Mouse (Mus musculus) hindbrain, embryonic 11.5 days (tissue): ENCODE measurements around the gene Hoxa9. TPM values are rescaled to one million over a fixed set of nuclear protein-coding genes. Genes with fewer than 3 reads are reported as not detected.

Experiments used
- ATAC-seq: fragments of 200-750 bp; cut with Nextera tagmentation; 2 replicates; pipeline ENCODE4 v1.8.0; 2017; ENCODE audit warnings: mild to moderate bottlenecking, moderate TSS enrichment, moderate library complexity; ENCODE audit not compliant: low FRiP score
- DNase-seq: peaks from one replicate; pipeline ENCODE4 v3.0.0-alpha.2; 2015; ENCODE audit warnings: low spot score
- H3K27ac ChIP-seq: fragments of 300-500 bp; sonication (generic); 2 replicates; pipeline ENCODE4 v1.5.1; 2014; ENCODE audit warnings: mild to moderate bottlenecking, low read depth, low read length
- H3K27me3 ChIP-seq: fragments of 300-500 bp; sonication (generic); 2 replicates; pipeline ENCODE4 v1.6.1; 2014; ENCODE audit warnings: mild to moderate bottlenecking, low read length, moderate library complexity, mixed read lengths; ENCODE audit not compliant: control insufficient read depth, insufficient read depth
- H3K36me3 ChIP-seq: fragments of 300-500 bp; sonication (generic); 2 replicates; pipeline ENCODE4 v1.6.1; 2014; ENCODE audit warnings: mild to moderate bottlenecking, low read length, moderate library complexity, mixed read lengths; ENCODE audit not compliant: control insufficient read depth, insufficient read depth
- H3K4me1 ChIP-seq: fragments of 300-500 bp; sonication (generic); replicated peaks from 2 replicates; pipeline ENCODE4 v1.6.1; 2014; ENCODE audit warnings: low read length, mixed read lengths; ENCODE audit not compliant: control insufficient read depth, insufficient read depth
- H3K4me2 ChIP-seq: fragments of 300-500 bp; sonication (generic); replicated peaks from 2 replicates; pipeline ENCODE4 v1.6.1; 2014; ENCODE audit warnings: mild to moderate bottlenecking, low read depth, low read length
- H3K4me3 ChIP-seq: fragments of 300-500 bp; sonication (generic); 2 replicates; pipeline ENCODE4 v1.5.1; 2014; ENCODE audit warnings: low read depth, low read length
- H3K9ac ChIP-seq: fragments of 300-500 bp; sonication (generic); 2 replicates; pipeline ENCODE4 v1.6.1; 2014; ENCODE audit warnings: low read depth, low read length
- H3K9me3 ChIP-seq: fragments of 300-500 bp; sonication (generic); 2 replicates; pipeline ENCODE4 v1.6.1; 2016; ENCODE audit warnings: low read length; ENCODE audit not compliant: control insufficient read depth
- WGBS: fragments of 180-500 bp; shearing (Covaris S2); extraction: QIAGEN DNeasy Blood & Tissue Kit; methylation state at CpG from one replicate; pipeline ENCODE4 v1.1.7; 2014; 5-methylcytosine and 5-hydroxymethylcytosine counted together
- polyA plus RNA-seq: library from polyadenylated mRNA; unstranded; fragments of >200 nt; fragmentation: Nextera tagmentation; extraction: Ambion mirVana; gene quantifications from 2 replicates; pipeline ENCODE4 v1.2.1, GENCODE M21; 2014

The Hoxa9 gene
- polyA plus RNA-seq, 1 experiment from 2014 or later, result 0.25 TPM

DNA sequence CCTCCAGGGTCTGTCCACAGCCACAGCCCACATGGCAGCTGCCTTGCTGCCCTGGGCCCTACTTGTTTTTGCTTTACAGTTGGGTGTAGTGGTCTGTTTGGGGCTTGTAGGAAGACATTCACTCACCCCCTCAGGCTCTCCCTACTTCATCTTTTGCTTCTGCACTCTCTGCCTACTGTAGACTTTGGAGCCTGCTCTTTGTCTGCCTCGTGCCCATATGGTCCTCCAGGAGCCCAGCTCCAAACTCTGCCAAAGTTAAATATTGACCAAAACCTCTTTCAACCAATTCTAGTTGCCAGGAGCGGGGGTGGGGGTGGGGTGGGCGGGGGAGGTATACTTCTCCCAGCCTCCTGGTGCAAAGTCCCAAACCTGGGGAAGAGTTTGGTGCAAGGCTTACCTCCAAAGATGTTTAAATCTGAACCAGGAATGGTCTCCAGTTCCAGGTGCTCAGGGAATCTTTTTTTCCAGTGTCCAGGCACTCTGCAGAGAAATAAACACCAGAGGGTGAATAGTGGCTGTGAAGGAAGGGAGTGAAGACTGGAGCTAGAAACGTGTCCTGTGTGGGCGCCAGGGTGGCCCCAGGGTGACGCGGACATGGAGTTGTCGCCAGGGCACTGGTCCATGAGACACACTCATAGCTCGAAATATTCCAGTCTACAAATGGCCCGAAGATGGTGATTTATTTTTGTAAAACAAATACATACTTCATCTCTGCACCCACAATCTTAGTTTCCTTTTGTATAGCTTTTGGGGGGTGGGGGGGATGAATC, 47.4 kb downstream of the Hoxa9 start:
- ATAC-seq (no peak), DNase-seq (no peak)
- Histone ChIP-seq H3K4me2 (peak overlapping the region; percentile 40), H3K9ac (peak overlapping the region; percentile 37; the same call in 1 of the 2 replicates), H3K4me1 (peaks cover 2% of the 10 kb centered on the region; the same call in 1 of the 2 replicates), H3K27ac (peak overlapping the region; percentile 84), H3K27me3 (peaks cover 85% of the 10 kb centered on the region), H3K36me3 (no peaks in the 10 kb centered on the region), H3K4me3 (no peak overlapping the region), H3K9me3 (no peaks in the 10 kb centered on the region)
- WGBS, result 13% methylated on average over 10 of the region's 10 CpGs

DNA sequence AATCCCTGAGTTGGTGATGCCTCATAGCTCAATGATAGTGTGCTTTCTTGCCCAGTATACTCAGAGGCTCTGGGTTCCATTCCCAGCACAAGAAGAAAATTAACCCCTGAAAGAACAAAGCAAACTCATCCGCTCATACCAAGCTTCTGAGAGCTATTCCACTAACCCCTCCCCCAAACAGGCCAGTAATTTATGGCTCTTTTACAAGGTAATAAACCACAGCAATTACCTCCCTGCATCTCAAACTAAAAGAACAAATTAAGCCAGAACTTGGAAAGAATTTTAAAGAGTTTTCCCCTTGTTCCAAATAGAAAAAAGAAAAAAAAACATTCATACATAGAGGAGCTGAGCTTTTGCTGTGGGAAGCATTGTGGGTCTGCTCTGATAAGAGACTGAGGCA, 48.1 kb downstream of the Hoxa9 start:
- DNase-seq (no peak), ATAC-seq (no peak)
- Histone ChIP-seq H3K9ac (no peak overlapping the region; the same call in 1 of the 2 replicates), H3K9me3 (no peaks in the 10 kb centered on the region), H3K27ac (peak overlapping the region; percentile 84), H3K27me3 (peaks cover 85% of the 10 kb centered on the region), H3K36me3 (no peaks in the 10 kb centered on the region), H3K4me2 (peak overlapping the region; percentile 40; the same call in 1 of the 2 replicates), H3K4me3 (no peak overlapping the region), H3K4me1 (peaks cover 2% of the 10 kb centered on the region; the same call in 1 of the 2 replicates)
- 17% methylated on average over 1 of the region's 1 CpGs for WGBS

DNA sequence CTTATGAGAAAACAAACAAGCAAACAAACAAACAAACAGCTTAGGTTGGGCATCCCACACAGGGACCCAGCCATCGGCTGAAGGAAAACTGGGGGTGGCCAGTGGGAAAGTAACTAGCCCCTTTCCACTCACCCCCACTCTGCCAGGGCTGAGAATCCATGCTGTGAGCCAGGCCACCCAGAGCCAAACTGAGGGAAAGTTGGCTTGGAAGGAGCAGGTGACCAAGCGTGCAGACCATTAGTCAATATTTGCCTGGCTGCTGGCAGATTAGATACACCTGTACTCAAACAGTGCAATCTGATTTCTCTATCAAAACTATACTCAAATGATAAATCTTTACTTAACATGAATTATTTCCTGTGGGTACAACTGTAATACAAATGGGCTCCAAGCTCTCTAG, 48.9 kb downstream of the Hoxa9 start:
- H3K4me1 ChIP-seq, result peaks cover 2% of the 10 kb centered on the region; the same call in 1 of the 2 replicates

DNA sequence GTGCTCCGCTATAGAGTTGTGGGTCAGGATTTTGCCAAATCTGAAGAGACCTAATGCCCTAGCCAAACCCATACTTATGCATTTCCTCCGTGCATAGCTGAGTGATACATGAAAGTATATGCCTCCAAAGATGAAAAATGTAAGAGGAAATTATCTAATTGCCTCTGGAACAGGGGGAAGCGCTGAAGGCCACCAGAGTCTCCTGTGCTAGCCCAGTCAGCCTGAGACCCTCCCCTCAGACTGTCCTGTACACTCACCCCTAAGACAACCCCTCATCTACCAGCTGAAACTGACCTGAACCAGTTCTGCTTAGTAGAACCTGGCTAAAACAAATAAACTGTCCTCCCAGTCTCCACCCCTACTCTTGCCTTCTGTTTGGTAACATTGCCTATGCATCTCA, 50.2 kb downstream of the Hoxa9 start:
- DNase-seq (no peak), ATAC-seq (no peak)
- Histone ChIP-seq H3K27ac (peak overlapping the region; percentile 99), H3K9ac (peak overlapping the region; percentile 97), H3K4me3 (peak overlapping the region; percentile 76), H3K4me1 (peaks cover 2% of the 10 kb centered on the region; the same call in 1 of the 2 replicates), H3K36me3 (no peaks in the 10 kb centered on the region), H3K4me2 (peak overlapping the region; percentile 55), H3K9me3 (no peaks in the 10 kb centered on the region), H3K27me3 (peaks cover 77% of the 10 kb centered on the region)
- 11% methylated on average over 3 of the region's 3 CpGs for WGBS

More for the DNA sequence above, 48.9 kb downstream of the Hoxa9 start:
- no peak for DNase-seq
- peak overlapping the region; percentile 55; the same call in 1 of the 2 replicates for H3K4me2 ChIP-seq
- WGBS, result 30% methylated on average over 2 of the region's 2 CpGs
- H3K4me3 ChIP-seq, result peak overlapping the region; percentile 10; the same call in 1 of the 2 replicates
- H3K27ac ChIP-seq, result 0 out of 2 replicates have a peak overlapping the region, but pooled peaks have one; percentile 7
- ATAC-seq, result no peak
- no peak overlapping the region for H3K9ac ChIP-seq
- peaks cover 87% of the 10 kb centered on the region for H3K27me3 ChIP-seq
- no peaks in the 10 kb centered on the region for H3K9me3 ChIP-seq
- H3K36me3 ChIP-seq, result no peaks in the 10 kb centered on the region

DNA sequence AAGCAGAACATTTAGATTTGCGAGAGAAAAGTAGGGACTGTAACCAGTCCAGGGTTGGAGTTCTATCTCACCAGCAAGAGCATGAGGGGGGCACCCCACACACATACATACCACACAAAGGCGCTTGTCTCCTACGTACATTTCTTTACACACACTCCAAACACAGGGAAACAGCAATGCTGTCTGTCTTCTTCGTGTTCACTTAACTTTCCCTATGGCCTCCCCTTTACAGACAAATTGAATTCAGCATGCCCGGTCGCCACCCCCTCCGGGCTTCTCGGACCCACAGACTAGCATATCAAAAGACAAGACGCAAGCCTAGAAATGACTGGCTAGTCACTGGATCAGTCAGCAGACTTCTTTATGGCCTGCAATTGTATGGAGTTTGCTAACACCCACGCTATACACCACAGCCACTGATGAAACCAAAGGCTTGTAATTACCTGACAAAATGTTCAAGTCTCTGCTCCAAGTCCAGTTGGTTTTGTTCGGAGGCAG, 50.6 kb downstream of the Hoxa9 start:
- Histone ChIP-seq H3K4me1 (peaks cover 2% of the 10 kb centered on the region; the same call in 1 of the 2 replicates), H3K27me3 (peaks cover 78% of the 10 kb centered on the region), H3K36me3 (no peaks in the 10 kb centered on the region), H3K9ac (peak overlapping the region; percentile 97), H3K4me3 (peak overlapping the region; percentile 76), H3K9me3 (no peaks in the 10 kb centered on the region), H3K27ac (peak overlapping the region; percentile 99), H3K4me2 (peak overlapping the region; percentile 55)
- no peak for DNase-seq
- no peak for ATAC-seq
- WGBS, result under 1% methylated on average over 11 of the region's 11 CpGs

DNA sequence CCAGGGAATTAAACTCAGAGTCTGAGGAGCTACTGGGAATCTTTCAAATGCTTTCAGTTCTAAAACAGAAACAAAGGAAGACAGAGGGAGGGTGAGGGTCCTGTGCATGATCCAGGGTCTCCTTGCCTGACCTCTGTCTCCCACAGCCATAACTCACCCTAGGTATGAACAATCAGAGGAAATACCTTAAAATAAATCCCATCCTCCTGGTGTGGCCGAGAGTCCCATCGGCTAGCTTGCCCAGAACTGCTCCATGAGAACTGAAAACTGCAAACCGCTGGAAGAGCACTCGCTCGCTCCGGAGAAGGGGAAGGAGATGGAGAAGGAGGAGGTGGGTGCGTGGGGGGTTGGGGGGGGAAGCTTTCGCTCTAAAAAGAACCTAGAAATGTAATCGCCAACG, 51.2 kb downstream of the Hoxa9 start:
- no peak for DNase-seq
- H3K27me3 ChIP-seq, result peaks cover 80% of the 10 kb centered on the region
- no peaks in the 10 kb centered on the region for H3K9me3 ChIP-seq
- no peak for ATAC-seq
- H3K36me3 ChIP-seq, result no peaks in the 10 kb centered on the region
- peak overlapping the region; percentile 76 for H3K4me3 ChIP-seq
- H3K9ac ChIP-seq, result peak overlapping the region; percentile 97
- peak overlapping the region; percentile 55 for H3K4me2 ChIP-seq
- peaks cover 1% of the 10 kb centered on the region; the same call in 1 of the 2 replicates for H3K4me1 ChIP-seq
- peak overlapping the region; percentile 99 for H3K27ac ChIP-seq
- under 1% methylated on average over 10 of the region's 10 CpGs for WGBS

DNA sequence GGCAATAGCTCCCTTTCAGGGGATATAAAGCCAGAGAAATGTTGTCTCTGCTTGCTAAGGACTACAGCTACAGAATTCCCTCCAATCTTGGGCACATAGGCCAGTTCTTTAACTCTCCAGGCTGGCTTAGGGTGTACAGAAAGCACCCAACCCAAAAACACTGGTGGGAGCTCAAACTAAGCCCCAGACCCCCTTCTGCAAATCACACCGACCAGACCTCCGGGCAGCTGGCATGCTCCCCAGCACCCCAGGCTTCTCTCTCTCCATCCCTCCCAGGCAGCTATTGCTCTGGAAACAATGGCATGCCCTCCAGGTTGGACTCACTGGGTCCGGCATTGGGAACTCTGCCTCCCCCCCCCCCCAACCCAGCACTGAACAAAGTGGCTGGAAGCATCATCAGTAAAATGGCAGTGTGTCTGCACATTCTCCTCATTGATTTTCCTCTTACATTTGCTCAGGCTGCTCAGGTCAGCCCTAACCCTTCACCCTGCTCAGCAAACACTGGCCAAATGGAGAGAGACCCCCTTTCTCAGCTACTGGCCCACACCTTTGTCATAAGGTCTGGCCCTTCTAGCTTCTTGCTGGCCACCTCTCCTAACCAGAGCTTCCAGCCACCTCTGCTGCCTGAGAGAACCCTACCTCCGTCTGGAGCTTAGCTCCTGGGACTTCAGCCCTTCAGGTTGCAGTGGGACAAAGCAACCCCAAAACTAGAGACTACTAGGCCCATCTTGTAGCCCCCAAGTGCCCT, 51.8 kb downstream of the Hoxa9 start:
- ATAC-seq (no peak), DNase-seq (peak; percentile 58)
- 1% methylated on average over 4 of the region's 4 CpGs for WGBS
- peak overlapping the region; percentile 76 for H3K4me3 ChIP-seq
- H3K27ac ChIP-seq, result peak overlapping the region; percentile 99
- peak overlapping the region; percentile 97 for H3K9ac ChIP-seq
- H3K4me1 ChIP-seq, result no peaks in the 10 kb centered on the region
- peaks cover 74% of the 10 kb centered on the region for H3K27me3 ChIP-seq
- H3K36me3 ChIP-seq, result no peaks in the 10 kb centered on the region
- no peaks in the 10 kb centered on the region for H3K9me3 ChIP-seq
- H3K4me2 ChIP-seq, result peak overlapping the region; percentile 55

DNA sequence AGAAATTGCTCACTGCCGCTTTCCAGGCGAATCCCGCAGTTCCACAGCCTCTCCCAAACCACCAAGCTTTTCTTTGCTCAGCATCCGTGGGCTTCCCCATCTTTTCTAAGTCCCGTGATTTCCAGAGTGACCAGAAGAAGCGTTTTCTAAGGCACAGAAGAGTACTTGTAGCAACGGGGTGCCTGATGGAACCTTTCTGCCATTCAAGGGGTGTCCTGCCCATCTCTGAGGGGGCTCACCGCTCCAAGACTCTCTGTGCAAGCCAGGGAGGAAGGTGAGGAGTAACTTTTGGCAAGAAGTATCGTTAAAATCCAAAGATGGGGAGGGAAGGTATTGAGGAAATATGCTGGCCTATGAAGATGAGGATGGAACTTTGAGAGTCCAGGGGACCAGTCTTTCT, 53.1 kb downstream of the Hoxa9 start:
- H3K27me3 ChIP-seq, result peaks cover 71% of the 10 kb centered on the region
- peak overlapping the region; percentile 99 for H3K27ac ChIP-seq
- DNase-seq (peak; percentile 69), ATAC-seq (no peak)
- 0 out of 2 replicates have a peak, but pooled peaks cover 2% of the 10 kb centered on the region for H3K4me1 ChIP-seq
- peak overlapping the region; percentile 76 for H3K4me3 ChIP-seq
- H3K4me2 ChIP-seq, result peak overlapping the region; percentile 55
- H3K9me3 ChIP-seq, result no peaks in the 10 kb centered on the region
- H3K9ac ChIP-seq, result peak overlapping the region; percentile 97
- WGBS, result 0% methylated on average over 9 of the region's 9 CpGs
- H3K36me3 ChIP-seq, result no peaks in the 10 kb centered on the region
